Mouse (Mus musculus): ENCODE data around the gene Il1f10. TPM values are rescaled to one million over a fixed set of nuclear protein-coding genes. Genes with fewer than 3 reads are reported as not detected.
A peak's percentile ranks its signal among the peaks of the same experiment; 100 is the strongest.

The Il1f10 gene
- polyA plus RNA-seq (2015; fragmentation: Nextera tagmentation; extraction: Ambion mirVana), result not detected in 2 replicates

GRCm38 (mm10) chr2:24290896-24291295, at the start of gene Il1f10:
Il1f10 (plus strand) TSS chr2:24291196.
- H3K4me3 ChIP-seq, result no peak within 1 kb of the TSS
- no peak within 1 kb of the TSS for H3K9ac ChIP-seq
- 83% methylated on average over 5 of the region's 5 CpGs for WGBS
- no peak within 1 kb of the TSS for H3K4me2 ChIP-seq
- H3K9me3 ChIP-seq (replicated peaks), result no peaks in the 10 kb centered on the region
- no peaks in the 10 kb centered on the region for H3K27me3 ChIP-seq
- H3K27ac ChIP-seq, result no peak within 1 kb of the TSS
- H3K36me3 ChIP-seq (ENCODE audit: poor library complexity, severe bottlenecking), result no peaks in the 10 kb centered on the region
- ATAC-seq, result no peak
- no peaks in the 10 kb centered on the region for H3K4me1 ChIP-seq

GRCm38 (mm10) chr2:24267503-24267902, 23.5 kb upstream of the Il1f10 start:
- H3K9me3 ChIP-seq (replicated peaks), result no peaks in the 10 kb centered on the region
- WGBS, result 93% methylated on average over 1 of the region's 1 CpGs
- no peak overlapping the region for H3K9ac ChIP-seq
- H3K27me3 ChIP-seq, result no peaks in the 10 kb centered on the region
- ATAC-seq, result no peak
- H3K4me3 ChIP-seq, result no peak overlapping the region
- H3K27ac ChIP-seq, result no peak overlapping the region
- H3K4me1 ChIP-seq, result no peaks in the 10 kb centered on the region
- no peak overlapping the region for H3K4me2 ChIP-seq
- no peaks in the 10 kb centered on the region for H3K36me3 ChIP-seq (ENCODE audit: poor library complexity, severe bottlenecking)

GRCm38 (mm10) chr2:24273619-24274018, 17.4 kb upstream of the Il1f10 start:
- no peaks in the 10 kb centered on the region for H3K4me1 ChIP-seq
- no peak overlapping the region for H3K4me3 ChIP-seq
- no peaks in the 10 kb centered on the region for H3K27me3 ChIP-seq
- H3K27ac ChIP-seq, result no peak overlapping the region
- no peak overlapping the region for H3K4me2 ChIP-seq
- no peaks in the 10 kb centered on the region for H3K36me3 ChIP-seq (ENCODE audit: poor library complexity, severe bottlenecking)
- no peaks in the 10 kb centered on the region for H3K9me3 ChIP-seq (replicated peaks)
- H3K9ac ChIP-seq, result no peak overlapping the region
- 82% methylated on average over 2 of the region's 2 CpGs for WGBS
- ATAC-seq, result no peak

- no peaks in the 10 kb centered on the region for H3K27me3 ChIP-seq
- no peaks in the 10 kb centered on the region for H3K9me3 ChIP-seq (replicated peaks)
- no peaks in the 10 kb centered on the region for H3K4me1 ChIP-seq
- 16% methylated on average over 1 of the region's 1 CpGs for WGBS
- H3K4me2 ChIP-seq, result no peak overlapping the region
- ATAC-seq, result no peak
- H3K36me3 ChIP-seq (ENCODE audit: poor library complexity, severe bottlenecking), result no peaks in the 10 kb centered on the region
- no peak overlapping the region for H3K27ac ChIP-seq
- no peak overlapping the region for H3K9ac ChIP-seq
- no peak overlapping the region for H3K4me3 ChIP-seq
These were observed 15.8 kb upstream of the Il1f10 start for GRCm38 (mm10) chr2:24275146-24275545.

GRCm38 (mm10) chr2:24276654-24277053, 14.3 kb upstream of the Il1f10 start, which contains the start of gene Il1f5:
Il1f5 (plus strand) TSS chr2:24276954.
- ATAC-seq, result no peak
- Histone ChIP-seq H3K4me2 (no peak within 1 kb of the TSS), H3K4me1 (no peaks in the 10 kb centered on the region), H3K9ac (no peak within 1 kb of the TSS), H3K9me3 (replicated peaks) (no peaks in the 10 kb centered on the region), H3K27ac (no peak within 1 kb of the TSS), H3K4me3 (no peak within 1 kb of the TSS), H3K27me3 (no peaks in the 10 kb centered on the region), H3K36me3 (ENCODE audit: poor library complexity, severe bottlenecking) (no peaks in the 10 kb centered on the region)

- WGBS, result 68% methylated on average over 1 of the region's 1 CpGs
- no peaks in the 10 kb centered on the region for H3K36me3 ChIP-seq (ENCODE audit: poor library complexity, severe bottlenecking)
- H3K27me3 ChIP-seq, result no peaks in the 10 kb centered on the region
- H3K4me3 ChIP-seq, result no peak overlapping the region
- no peak overlapping the region for H3K9ac ChIP-seq
- no peak for ATAC-seq
- no peaks in the 10 kb centered on the region for H3K4me1 ChIP-seq
- H3K27ac ChIP-seq, result no peak overlapping the region
- H3K4me2 ChIP-seq, result no peak overlapping the region
- no peaks in the 10 kb centered on the region for H3K9me3 ChIP-seq (replicated peaks)
These were observed 3.6 kb downstream of the Il1f10 start for GRCm38 (mm10) chr2:24294616-24295015.

- no peak overlapping the region for H3K4me2 ChIP-seq
- no peak overlapping the region for H3K4me3 ChIP-seq
- 14% methylated on average over 3 of the region's 3 CpGs for WGBS
- no peaks in the 10 kb centered on the region for H3K36me3 ChIP-seq (ENCODE audit: poor library complexity, severe bottlenecking)
- no peaks in the 10 kb centered on the region for H3K4me1 ChIP-seq
- H3K27me3 ChIP-seq, result no peaks in the 10 kb centered on the region
- no peak overlapping the region for H3K27ac ChIP-seq
- 0 out of 2 replicates have a peak, but pooled peaks have one; percentile 33 for ATAC-seq
- H3K9me3 ChIP-seq (replicated peaks), result no peaks in the 10 kb centered on the region
- H3K9ac ChIP-seq, result no peak overlapping the region
These were observed 5.8 kb downstream of the Il1f10 start for GRCm38 (mm10) chr2:24296837-24297236.

- H3K27ac ChIP-seq, result no peak overlapping the region
- 82% methylated on average over 6 of the region's 6 CpGs for WGBS
These were observed 20.5 kb downstream of the Il1f10 start for GRCm38 (mm10) chr2:24311302-24312001.

GRCm38 (mm10) chr2:24316919-24317318, 25.9 kb downstream of the Il1f10 start:
- H3K4me1 ChIP-seq, result no peaks in the 10 kb centered on the region
- no peaks in the 10 kb centered on the region for H3K27me3 ChIP-seq
- WGBS, result 76% methylated on average over 1 of the region's 1 CpGs
- H3K36me3 ChIP-seq (ENCODE audit: poor library complexity, severe bottlenecking), result no peaks in the 10 kb centered on the region
- H3K27ac ChIP-seq, result no peak overlapping the region
- ATAC-seq, result no peak
- no peak overlapping the region for H3K9ac ChIP-seq
- no peaks in the 10 kb centered on the region for H3K9me3 ChIP-seq (replicated peaks)
- no peak overlapping the region for H3K4me3 ChIP-seq
- H3K4me2 ChIP-seq, result no peak overlapping the region

More at GRCm38 (mm10) chr2:24311302-24312001, 20.5 kb downstream of the Il1f10 start:
- H3K4me2 ChIP-seq, result no peak overlapping the region
- no peak overlapping the region for H3K9ac ChIP-seq
- no peaks in the 10 kb centered on the region for H3K4me1 ChIP-seq
- no peaks in the 10 kb centered on the region for H3K36me3 ChIP-seq (ENCODE audit: poor library complexity, severe bottlenecking)
- H3K27me3 ChIP-seq, result no peaks in the 10 kb centered on the region
- ATAC-seq, result no peak
- no peak overlapping the region for H3K4me3 ChIP-seq
- no peaks in the 10 kb centered on the region for H3K9me3 ChIP-seq (replicated peaks)

GRCm38 (mm10) chr2:24317919-24318598, 27.1 kb downstream of the Il1f10 start:
- Histone ChIP-seq H3K27ac (no peak overlapping the region), H3K27me3 (no peaks in the 10 kb centered on the region), H3K9me3 (replicated peaks) (no peaks in the 10 kb centered on the region), H3K36me3 (ENCODE audit: poor library complexity, severe bottlenecking) (no peaks in the 10 kb centered on the region), H3K4me2 (no peak overlapping the region), H3K9ac (no peak overlapping the region), H3K4me3 (no peak overlapping the region), H3K4me1 (no peaks in the 10 kb centered on the region)
- 85% methylated on average over 4 of the region's 4 CpGs for WGBS
- ATAC-seq, result no peak

- ATAC-seq, result no peak
- Histone ChIP-seq H3K9me3 (replicated peaks) (no peaks in the 10 kb centered on the region), H3K27me3 (no peaks in the 10 kb centered on the region), H3K36me3 (ENCODE audit: poor library complexity, severe bottlenecking) (no peaks in the 10 kb centered on the region), H3K9ac (no peak overlapping the region), H3K4me1 (no peaks in the 10 kb centered on the region), H3K4me2 (no peak overlapping the region), H3K4me3 (no peak overlapping the region), H3K27ac (no peak overlapping the region)
- WGBS, result 68% methylated on average over 3 of the region's 3 CpGs
These were observed 44.3 kb downstream of the Il1f10 start for GRCm38 (mm10) chr2:24335333-24335732.

- 82% methylated on average over 2 of the region's 2 CpGs for WGBS
- no peak within 1 kb of the TSS for H3K4me3 ChIP-seq
- H3K4me2 ChIP-seq, result no peak within 1 kb of the TSS
- no peaks in the 10 kb centered on the region for H3K9me3 ChIP-seq (replicated peaks)
- H3K36me3 ChIP-seq (ENCODE audit: poor library complexity, severe bottlenecking), result no peaks in the 10 kb centered on the region
- no peak within 1 kb of the TSS for H3K9ac ChIP-seq
- H3K27me3 ChIP-seq, result no peaks in the 10 kb centered on the region
- ATAC-seq, result no peak
- no peak within 1 kb of the TSS for H3K27ac ChIP-seq
- no peaks in the 10 kb centered on the region for H3K4me1 ChIP-seq
These were observed 45.5 kb downstream of the Il1f10 start, which contains the start of gene Il1rn for GRCm38 (mm10) chr2:24336545-24336944. Il1rn (plus strand) TSS chr2:24336853.
